Mouse (Mus musculus): ENCODE measurements around the gene Lao1. TPM values are rescaled to one million over a fixed set of nuclear protein-coding genes. Genes with fewer than 3 reads are reported as not detected.
"Not testable (repeated sequence)": the region's sequence is repeated elsewhere in the genome, so short reads cannot be mapped to it uniquely, and the experiment has no call there.

Lao1 gene
- not detected in 2 replicates for total RNA-seq (2015; ENCODE audit: low replicate concordance)
- not detected in 2 replicates for total RNA-seq (2017; ENCODE audit: low replicate concordance)

DNA sequence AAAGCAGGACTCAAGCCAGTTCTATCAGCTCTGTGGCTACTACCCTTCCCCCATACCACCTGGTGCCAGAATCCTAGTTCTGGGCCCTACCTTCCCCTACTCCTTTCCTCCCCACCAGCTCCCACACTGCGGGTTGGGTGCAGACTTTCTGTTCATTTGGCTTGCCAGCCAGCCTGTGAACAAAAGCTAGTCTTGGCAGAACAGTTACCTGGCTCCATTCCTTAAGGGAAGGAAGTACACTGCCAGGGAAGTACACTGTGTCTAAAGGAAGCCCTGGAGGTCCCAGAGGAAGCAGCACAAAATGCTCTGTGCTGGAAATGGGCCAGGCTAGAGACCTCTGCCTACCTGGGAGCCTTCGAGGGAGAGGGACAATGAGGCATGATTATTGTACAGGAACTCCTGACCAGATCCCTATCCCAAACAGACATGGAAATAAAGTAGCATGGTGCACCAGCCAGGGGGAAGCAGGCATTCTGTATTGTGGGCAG is at the start of gene Lao1:
Gene Lao1, plus strand, starts transcription at position 438 of the 488 bp plus-strand sequence.
- no peak for ATAC-seq (replicated peaks; ENCODE audit: low FRiP score, poor library complexity, severe bottlenecking)

DNA sequence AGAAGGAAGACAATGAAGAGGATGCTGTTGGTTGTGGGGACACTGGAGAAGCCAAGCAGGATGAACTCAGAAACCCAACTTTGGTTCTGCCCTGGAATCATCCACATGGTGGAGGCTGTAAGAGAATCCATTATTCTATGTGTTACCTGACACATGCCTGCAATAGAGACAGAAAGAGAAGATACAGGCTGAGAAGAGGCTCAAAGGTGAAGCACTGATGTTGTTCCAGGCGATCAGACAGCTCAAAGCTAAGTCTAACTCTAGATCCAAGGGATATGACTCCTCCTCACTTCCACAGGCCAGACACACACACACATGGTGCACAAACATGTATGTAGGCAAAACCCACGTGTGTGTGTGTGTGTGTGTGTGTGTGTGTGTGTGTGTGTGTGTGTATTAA is 44.0 kb upstream of the Lao1 start, which contains the start of gene Olfr1329:
Gene Olfr1329, minus strand, starts transcription at position 101 of the 400 bp plus-strand sequence.
- ATAC-seq (replicated peaks; ENCODE audit: low FRiP score, poor library complexity, severe bottlenecking): not testable (repeated sequence)

DNA sequence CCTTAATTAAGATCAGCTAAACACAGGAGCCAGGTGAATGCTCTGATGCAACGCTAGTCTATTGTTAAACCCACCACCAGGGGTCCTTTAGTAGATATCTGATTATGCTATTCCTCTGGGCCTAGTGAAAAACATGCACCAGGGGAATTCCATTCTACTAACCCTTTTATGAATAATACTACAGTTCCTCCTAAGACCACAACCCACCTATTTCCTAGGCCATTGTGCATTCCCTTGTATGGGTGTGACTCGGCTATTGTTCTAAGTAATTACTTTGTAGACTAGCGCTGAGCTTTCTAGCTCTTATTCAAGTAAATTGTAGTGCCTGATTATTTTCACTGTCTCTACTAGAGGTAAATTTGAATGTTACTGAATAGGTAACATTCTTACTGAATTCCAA is 30.1 kb upstream of the Lao1 start:
- ATAC-seq (replicated peaks; ENCODE audit: low FRiP score, poor library complexity, severe bottlenecking): not testable (repeated sequence)

DNA sequence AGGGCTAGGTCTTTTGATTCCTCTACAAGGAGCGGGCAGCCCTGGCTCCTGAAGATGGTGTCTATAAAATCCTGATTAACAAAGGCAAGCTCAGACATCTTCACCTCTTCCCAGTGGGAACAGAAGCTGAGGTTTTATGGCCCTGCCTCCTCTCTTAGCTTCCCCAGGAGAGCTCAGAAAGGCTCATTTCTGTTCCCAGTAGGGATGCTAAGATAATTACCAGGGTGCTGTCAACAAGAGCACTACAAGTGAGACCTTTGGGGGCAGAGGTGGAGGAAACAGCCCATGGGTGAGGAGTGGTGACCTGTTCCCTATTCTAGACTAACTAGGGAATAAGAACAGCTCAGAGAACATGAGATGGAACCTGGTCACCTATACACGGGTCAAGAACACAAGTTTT is 22.9 kb upstream of the Lao1 start, which contains the start of gene Olfr1328:
Gene Olfr1328, minus strand, starts transcription at position 101 of the 400 bp plus-strand sequence.
- no peak for ATAC-seq (replicated peaks; ENCODE audit: low FRiP score, poor library complexity, severe bottlenecking)

DNA sequence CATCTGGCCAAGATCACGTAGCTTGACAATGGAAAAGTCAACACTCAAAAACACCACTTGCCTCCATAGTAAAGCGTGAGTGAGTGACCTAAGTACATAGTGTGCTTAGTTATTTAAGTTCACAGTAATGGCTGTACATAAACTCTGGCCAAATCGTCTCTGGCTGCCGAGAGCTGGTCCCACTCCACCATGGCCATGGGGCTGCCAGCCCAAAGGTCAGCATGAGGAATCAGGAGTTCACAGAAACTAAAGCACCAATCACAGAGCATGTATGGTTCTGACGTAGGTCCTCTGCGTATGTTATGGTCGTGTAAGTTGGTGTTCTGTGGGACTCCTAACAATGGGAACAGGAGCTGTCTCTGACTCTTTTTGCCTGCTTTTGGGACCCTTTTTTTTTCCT is 2.6 kb upstream of the Lao1 start:
- no peak for ATAC-seq (replicated peaks; ENCODE audit: low FRiP score, poor library complexity, severe bottlenecking)

DNA sequence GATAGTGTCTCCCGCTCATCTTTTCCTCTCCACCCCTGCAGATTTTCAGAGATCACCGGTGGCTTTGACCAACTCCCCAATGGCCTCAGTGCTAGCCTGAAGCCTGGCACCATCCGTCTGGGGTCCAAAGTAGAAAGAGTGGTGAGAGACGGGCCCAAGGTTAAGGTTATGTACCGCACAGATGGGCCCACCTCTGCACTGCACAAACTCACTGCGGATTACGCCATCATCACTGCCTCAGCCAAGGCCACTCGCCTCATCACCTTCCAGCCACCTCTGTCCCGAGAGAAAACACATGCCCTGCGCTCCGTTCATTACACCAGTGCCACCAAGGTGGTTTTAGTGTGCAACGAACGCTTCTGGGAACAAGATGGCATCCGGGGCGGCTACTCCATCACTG is 6.3 kb downstream of the Lao1 start:
- ATAC-seq (replicated peaks; ENCODE audit: low FRiP score, poor library complexity, severe bottlenecking): no peak

DNA sequence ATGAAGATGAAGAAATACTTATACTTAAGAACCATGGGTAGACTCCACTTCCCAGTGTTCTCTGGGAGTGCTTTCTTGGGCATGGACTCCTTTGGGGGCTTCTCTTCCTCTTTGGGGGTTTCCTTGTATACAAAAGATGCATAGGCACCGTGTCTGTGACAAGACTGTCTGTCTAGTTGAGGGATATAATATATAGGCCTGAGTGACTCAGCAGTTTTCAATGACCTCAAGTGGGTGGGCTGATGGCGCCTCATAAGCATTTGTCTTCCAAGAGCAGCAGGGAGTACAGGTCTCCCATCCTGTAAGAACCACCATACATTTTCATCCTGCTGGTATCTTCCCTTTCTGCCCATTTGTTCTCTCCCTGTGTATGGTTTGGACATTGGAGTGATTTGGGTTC is 11.9 kb downstream of the Lao1 start:
- no peak for ATAC-seq (replicated peaks; ENCODE audit: low FRiP score, poor library complexity, severe bottlenecking)

DNA sequence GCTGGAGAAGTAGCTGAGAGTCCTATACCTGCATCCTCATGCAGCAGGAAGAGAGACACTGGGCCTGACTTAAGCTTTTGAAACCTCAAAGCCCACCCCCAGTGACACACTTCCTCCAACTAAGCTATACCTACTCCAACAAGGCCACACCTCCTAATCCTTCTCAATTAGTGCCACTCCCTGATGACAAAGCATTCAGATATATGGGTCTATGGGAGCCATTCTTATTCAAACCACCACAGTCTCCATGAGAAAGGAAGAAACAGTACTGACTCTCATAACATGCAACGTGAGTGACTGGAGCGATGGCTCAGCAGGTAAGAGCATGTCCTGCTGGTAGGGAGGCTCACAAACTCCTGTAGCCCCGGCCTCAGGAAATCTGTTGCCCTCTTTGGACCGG is 23.9 kb downstream of the Lao1 start:
- no peak for ATAC-seq (replicated peaks; ENCODE audit: low FRiP score, poor library complexity, severe bottlenecking)

DNA sequence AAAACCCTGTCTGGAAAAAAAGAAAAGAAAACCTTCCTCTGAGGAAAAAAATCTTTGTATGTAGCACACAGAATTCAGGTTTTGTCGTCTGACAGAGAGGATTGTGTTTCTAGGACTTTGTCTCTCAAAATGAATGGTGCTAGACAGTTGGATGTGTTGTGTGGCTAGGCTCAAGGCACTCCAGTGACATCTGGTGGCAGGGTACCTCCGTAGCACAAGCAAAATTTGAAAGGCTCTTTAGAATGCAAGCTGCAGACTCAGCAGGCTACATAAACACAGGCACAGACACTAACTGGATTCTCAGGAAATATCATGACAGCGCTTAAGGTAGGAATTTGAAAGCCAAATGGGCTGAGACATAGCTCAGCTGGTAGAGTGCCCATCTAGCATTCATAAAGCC is 27.2 kb downstream of the Lao1 start:
- ATAC-seq (replicated peaks; ENCODE audit: low FRiP score, poor library complexity, severe bottlenecking): no peak

DNA sequence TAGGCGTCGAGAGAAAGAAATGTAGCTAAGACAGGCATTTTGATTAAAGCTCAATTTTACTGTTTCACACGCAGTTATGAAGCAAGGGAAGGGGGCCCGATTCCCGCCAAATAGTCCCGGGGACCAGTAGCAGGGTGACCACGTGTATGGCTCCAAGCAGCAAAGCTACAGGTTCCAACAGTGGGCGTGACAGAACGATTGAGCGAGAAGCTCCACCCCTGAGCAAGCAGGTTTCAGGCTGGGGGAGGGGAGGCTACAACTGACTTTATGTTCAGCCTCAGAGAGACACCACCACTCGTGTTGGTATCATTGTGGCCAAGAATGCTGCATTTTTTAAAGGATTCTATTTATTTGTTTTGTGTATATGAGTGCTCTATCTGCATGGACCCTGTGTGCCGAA is 28.0 kb downstream of the Lao1 start:
- ATAC-seq (replicated peaks; ENCODE audit: low FRiP score, poor library complexity, severe bottlenecking): no peak

DNA sequence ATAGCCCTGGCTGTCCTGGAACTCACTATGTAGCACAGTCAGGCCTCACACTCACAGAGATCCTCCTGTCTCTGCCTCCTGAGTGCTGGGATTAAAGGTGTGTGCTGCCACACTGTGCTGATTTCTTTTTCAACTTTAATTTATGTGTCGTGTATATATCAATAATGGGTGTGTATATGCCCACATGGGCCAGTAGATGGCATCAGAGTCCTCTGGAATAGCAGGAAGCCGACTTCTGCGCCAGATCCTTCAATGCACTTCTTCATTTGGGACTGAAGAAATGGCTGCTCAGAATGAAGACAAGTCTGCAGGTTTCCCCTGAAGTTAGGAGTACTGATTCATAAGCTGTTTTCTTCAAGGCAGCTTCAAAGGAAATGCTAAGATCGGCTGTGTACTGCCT is 30.4 kb downstream of the Lao1 start:
- no peak for ATAC-seq (replicated peaks; ENCODE audit: low FRiP score, poor library complexity, severe bottlenecking)

DNA sequence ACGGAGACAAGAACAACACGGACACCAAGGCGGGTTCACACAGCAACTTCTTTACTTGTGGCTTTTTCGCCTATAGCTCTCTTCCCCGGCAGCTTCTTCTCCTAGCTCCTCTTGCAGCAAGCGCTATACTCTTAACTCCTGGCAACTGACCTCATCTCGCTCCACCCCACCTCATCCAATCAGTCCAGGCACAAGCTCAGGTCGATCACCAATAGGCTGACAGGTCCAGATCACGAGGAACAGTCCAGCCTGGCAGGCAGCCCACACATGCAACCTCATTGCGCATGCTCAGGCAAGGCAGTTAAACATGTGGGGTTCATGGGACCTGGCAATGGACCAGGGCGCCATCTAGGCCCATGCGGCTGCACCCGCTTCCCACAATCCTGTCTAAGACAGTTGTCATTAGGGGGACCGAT is 35.8 kb downstream of the Lao1 start:
- ATAC-seq (replicated peaks; ENCODE audit: low FRiP score, poor library complexity, severe bottlenecking): no peak

DNA sequence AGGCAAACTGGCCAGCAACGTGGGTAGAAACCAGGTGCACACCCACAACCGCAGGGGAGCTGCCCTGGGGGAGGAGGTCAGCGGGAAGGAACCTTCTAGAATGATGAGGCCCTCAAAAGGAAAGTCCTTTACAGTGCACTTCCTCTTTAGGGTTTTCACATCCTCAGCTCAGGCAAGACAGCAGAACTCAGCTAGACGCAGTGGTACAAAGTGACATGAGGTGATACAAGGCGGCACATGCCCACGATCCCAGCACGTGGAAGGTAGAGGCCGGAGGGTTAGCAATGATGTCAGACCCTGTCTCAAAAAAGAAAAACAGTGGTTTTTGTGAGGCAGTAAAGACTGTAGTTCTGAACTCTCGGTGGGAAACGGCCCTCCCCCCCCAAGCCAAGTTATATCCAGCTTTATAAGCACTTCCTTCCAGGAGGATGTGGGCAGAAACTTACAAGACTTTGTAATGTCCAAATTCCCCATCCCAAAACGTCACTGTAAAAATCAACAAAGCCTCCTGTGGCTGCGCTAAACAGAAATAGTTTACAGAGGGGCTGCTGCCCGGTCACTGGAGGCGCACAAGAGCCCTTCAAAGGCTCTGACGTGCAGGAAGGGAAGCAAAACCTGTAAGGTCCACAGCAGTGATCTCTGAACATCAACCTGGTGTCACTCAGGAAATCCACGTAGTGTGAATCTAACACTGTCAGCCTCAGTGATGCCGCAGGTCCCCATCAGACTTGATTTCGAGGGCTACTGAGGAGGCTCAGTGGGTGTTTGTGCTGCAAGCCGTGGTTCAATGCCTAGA is 38.5 kb downstream of the Lao1 start:
- ATAC-seq (replicated peaks; ENCODE audit: low FRiP score, poor library complexity, severe bottlenecking): no peak

DNA sequence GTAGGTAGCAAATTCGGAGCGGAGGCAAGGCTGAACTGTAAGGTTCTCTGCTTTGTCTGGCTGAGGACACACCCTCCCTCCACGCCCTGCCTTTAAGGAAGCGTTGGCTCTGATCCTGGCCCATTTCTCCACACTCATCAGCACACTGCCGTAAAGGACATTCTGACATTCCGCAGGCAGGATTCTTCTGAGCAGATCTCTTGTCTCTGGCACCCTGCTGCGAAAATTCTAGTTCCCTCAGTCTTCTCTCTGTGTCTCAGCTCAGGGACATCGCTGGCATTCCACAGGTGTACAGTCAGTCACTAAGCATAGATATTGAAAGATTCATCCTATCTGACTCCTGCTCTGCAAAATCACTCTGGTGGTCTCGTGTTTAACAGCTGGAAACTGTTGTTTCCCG is 40.3 kb downstream of the Lao1 start:
- no peak for ATAC-seq (replicated peaks; ENCODE audit: low FRiP score, poor library complexity, severe bottlenecking)

DNA sequence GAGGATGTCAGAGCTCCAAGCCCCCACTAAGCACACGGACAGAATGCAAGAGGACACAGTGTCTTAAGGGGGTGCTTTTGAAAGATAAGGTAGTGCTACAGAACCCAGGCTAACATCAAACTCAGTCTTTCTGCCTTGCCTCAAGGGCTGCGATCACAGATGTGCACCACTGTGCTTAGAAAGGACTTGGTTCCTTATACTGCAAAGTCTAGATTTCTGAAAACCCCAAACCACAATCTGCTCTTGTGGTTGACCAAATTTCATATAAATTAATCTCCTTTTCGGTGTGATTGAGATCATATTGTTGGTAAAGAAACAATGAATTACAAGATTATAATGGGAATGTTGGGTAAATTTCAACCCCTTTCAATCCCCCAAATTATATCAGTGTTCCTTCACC is 41.1 kb downstream of the Lao1 start:
- ATAC-seq (replicated peaks; ENCODE audit: low FRiP score, poor library complexity, severe bottlenecking): no peak

DNA sequence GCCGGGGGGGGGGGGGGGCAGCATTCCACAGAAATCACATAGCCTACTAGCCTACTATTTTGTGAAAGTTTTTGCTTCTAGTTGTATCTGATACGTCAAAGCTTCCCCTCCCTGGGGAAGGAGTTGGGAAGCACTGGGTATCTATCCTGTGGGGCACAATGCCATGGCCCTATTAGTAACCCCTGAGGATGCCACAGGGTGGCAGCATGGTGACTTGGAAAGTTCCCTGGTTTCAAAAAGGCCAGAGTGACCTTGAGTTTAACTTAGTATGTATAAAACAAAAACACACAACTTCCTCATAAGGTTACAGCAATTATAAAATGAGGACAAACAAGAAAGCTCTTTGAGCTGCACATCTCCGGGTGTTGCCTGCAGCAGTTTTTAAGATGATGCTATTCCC is 42.8 kb downstream of the Lao1 start:
- ATAC-seq (replicated peaks; ENCODE audit: low FRiP score, poor library complexity, severe bottlenecking): no peak

DNA sequence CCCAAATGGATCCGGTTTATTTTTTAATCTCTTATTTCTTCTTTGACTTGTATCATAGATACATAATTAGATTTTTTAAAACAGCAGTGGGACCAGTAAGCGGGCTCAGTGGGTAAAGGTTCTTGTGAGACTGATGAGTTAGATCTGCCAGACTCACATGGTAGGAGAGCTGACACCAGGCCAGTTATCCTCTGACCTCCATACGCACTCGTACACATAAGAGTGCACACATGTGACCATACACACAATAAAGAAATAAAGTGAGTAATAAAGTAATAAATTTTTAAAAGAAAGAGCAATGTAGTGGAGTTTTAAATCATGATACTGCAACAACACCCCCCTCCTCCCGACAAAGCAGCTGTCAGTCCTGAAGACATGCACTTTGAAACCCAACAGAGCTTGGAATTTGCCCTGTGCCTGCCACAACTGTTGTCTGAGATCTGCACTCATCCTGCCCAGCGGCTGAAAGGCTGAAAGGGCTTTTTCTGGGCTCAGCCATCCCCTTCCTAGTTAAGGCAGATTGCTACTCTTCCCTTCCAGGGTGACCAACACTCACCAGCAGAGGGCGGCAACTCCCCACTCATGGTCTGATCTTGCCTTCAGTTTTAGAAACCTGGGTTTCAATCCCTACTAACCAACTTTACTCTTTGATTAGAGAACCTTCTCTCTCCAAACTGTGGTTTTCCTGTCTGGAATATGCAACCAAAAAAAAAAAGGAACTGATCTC is 43.4 kb downstream of the Lao1 start:
- no peak; the same call in 1 of the 2 replicates for ATAC-seq (replicated peaks; ENCODE audit: low FRiP score, poor library complexity, severe bottlenecking)

DNA sequence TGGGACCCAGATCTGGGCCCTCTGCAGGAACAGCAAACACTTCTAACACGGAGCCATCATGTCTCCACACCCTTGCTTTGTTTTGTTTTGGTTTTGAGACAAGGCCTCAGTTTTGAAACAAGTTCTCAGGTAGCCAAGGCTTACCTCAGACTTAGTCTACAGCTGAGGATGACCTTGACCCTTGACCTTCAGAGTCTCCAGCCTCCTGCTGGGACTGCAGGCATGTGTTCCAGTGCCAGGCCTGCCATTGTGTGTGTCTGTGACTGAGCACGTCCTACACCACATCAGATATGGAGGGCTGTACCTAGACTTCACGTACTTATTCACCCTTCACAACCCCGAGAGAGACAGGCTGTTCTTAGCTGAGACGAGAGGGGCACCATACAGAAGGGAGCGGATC is 46.2 kb downstream of the Lao1 start:
- no peak for ATAC-seq (replicated peaks; ENCODE audit: low FRiP score, poor library complexity, severe bottlenecking)

DNA sequence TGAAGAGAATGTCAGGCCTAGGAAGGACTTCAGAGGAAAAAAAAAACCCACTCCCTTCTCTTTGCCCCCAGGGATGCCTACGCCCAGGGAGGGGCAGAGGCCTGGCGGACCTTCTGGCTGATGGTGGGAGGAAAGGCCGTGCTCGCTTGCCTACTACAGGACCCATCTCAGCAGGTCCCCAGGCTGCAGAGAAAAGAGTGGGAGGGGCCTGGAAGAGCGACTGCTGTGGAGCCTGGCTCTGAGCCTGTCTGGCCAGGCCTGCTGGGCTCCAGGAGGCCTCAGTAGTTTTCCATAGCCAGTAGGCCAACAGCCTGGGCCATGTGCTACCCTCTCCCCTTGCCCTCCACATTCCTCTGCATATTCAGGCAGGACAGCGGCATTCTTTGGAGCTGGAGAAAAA is 47.1 kb downstream of the Lao1 start:
- ATAC-seq (replicated peaks; ENCODE audit: low FRiP score, poor library complexity, severe bottlenecking): no peak

DNA sequence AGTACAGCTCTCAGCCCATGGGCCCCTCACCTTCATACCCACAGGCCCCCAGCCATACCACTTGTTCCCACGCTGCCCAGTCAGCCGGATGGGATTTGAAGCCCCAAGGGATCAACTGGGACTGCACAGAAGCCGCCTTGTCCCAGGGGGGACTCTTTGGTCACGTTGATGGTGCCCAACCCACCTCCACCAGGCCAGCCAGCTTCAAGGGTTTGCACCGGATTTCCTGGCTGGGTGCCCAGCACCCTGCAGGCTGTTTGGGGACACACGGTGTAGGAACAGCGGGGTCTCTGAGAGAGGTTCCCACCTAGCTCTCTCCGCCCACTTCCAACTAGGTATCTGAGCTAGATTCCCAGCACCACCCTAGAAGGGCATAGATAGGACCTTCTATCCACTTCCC is 48.4 kb downstream of the Lao1 start:
- no peak for ATAC-seq (replicated peaks; ENCODE audit: low FRiP score, poor library complexity, severe bottlenecking)

Measured in erythroblast, adult 5-6 weeks (primary cell).